Mouse (Mus musculus): ENCODE results near the gene Auts2.

DNA sequence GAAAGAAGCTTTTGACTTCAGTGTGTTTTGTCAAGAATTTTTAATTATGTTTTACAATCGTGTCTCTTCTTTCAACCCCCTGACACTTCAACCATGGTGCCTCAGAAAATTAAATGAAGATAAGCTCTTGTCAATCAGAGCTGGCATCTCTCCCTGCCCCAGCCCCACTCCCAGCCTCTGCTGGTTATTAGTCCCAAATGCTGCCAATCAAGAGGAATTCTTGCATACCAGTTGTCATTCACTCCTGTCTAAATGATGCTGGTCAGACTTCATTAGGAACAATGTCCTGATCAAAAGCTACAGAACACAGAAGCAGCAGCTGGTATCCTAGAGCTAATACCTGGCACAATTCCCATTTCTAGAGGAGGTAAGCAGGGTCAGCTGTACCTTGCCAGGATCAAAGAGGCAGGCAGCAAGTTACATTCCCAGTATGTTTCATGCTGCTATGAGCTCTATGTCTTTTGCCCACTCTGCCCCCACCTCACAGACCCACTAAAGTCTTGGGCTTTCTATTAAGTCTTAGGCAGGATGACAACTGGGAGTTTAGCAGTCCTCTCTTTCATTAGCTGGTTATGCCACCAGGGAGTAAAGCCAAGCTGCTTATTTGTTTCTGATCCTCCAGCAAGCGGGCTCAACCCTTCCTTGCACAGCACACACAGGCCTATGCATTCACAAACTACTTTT, 134.1 kb downstream of the Auts2 start:
- TF ChIP-seq CTCF (IDR thresholded peaks at IDR 0.05; ENCODE audit: borderline replicate concordance, insufficient read depth, low read depth, low read length), result no peak
- TF ChIP-seq POLR2A (IDR thresholded peaks at IDR 0.05; ENCODE audit: borderline replicate concordance, insufficient read depth, low read length), result no peak

Measured in cerebellum, adult 2 months (tissue).